Mouse (Mus musculus) thymus, postnatal 4 days (tissue): ENCODE measurements around the gene Rhbdl2.

Experiments
- DNase-seq: peaks from one replicate; pipeline ENCODE4 v3.0.0; 2021

Gene Rhbdl2

DNA sequence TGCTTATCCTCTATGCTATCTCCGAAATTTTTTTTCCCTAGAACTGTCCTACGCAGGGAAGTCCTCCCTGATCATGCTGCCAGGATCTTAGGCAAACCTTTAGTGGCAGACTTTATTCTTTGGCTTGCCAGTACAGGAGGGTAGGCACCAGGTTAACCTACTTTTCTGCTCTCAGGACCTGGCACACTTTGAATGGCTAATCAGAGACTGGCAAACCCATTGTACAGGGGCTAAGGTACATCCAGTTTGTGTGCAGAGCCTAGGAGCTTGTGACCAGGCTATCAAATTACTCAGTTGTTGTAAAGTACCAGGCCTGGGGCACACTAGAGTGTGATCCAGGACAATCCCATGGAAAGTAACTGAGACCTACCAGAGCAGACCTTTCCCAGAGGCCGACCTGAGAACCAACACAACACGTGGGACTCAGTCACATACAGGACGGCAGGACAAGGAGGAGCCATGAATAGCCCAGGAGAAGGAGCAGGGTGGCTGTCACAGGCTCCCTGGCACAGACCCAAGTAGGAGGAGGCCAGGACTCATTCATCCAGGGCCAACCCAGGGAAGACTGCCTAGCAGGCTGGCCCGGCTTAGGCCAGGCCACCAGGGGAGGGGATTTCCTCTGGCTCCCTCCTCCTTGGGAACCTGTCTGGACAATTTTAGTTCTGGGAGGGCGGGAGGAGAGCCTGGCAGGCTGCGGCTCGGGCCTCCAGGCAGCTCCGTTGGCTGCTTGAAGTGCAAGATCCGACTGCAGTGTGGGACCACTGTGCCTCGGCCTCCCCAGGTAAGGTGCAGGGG, at the start of gene Rhbdl2:
Gene Rhbdl2, plus strand, starts transcription at position 684 of the 795 bp plus-strand sequence.
- no peak for DNase-seq

DNA sequence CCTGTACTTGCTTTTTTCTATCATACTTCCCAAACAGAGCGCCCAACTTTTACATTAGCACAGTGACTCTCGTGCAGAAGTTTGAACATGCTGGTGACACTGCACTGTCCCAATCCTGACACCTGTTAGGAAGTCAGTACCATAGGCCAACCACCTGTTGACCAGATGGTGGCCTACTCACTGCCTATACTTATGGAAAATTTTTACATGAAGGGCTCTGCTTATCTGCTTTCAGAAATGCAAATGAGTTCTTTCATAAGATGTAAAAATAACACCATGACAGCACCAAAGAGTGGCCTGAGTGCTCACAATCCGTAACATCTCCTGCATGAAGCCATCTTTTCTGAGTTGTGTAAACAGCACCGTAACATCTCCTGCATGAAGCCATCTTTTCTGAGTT, 49.0 kb upstream of the Rhbdl2 start:
- no peak for DNase-seq

DNA sequence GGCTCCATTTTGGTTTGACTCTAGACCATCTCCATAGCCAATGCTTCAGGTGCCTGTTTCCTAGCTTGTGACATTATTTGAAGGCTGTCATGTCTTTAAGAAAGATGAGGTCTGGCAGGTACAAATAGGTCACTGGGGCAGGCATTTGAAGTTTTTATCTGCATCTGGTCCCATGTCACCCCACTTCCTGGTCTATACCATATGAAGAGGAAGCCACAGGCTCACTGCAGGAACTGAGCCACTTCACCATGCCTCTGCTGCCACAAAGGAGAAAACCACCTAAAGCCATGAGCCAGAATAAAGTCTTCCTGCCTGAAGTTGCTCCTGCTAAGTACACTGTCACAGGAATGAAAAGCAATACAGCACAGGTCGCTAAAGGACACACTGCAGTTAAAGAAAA, 44.8 kb upstream of the Rhbdl2 start:
- no peak for DNase-seq

GRCm38 (mm10) chr4:123745221-123745775, 42.4 kb upstream of the Rhbdl2 start:
- DNase-seq: no peak

- no peak for DNase-seq
Measured at GRCm38 (mm10) chr4:123748726-123749415, 38.8 kb upstream of the Rhbdl2 start.

- DNase-seq: peak; percentile 75
Measured at GRCm38 (mm10) chr4:123749484-123750130, 38.1 kb upstream of the Rhbdl2 start.

DNA sequence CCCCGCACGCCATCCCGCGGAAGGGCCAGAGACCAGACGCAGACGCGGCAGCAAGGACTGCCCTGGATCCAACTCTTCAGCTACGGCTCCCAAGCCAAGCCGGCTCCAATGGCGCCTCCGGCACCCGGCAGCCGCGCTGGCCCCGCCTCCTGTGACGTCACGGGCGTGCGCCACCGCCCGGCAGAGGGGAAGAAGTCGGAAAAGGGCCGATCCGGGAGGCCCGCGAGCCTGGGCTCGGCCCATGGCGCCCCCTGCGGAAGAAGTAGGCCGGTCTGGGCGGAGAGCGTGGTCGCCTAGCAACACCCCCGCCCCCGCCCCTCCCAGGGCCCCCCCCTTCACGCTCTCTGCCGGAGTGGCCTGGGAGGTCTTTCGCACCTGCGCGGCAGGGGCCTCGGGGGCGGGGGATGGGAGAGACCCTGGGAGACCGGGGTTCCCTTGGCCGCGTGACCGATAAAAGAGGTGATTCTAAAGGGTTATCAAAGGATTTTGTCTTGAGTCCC, 37.5 kb upstream of the Rhbdl2 start, which contains the start of gene Akirin1:
Gene Akirin1, minus strand, starts transcription at position 194 of the 500 bp plus-strand sequence.
- peak; percentile 100 for DNase-seq

- DNase-seq: no peak
Measured at GRCm38 (mm10) chr4:123750707-123751312, 36.9 kb upstream of the Rhbdl2 start.

DNA sequence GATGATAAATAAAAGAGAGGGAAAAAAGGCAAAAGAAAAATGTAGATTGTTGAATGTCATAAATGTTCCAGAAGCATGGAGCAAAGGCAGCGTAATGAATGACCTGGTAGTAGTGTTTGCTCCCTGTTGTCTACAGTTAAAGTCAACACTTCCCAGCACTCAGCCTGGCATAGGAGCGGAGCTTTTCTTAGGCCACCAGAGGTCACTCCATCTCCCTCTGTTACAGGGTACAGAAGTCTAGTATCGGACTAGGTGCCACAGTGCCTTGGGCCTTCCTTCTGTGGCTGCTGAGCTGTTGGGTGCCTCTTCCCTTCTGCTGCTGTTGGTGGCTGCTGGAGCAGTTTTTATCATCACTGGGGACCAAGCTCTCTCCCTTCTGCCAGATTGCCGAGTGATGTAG, 29.4 kb upstream of the Rhbdl2 start:
- DNase-seq: peak; percentile 16

GRCm38 (mm10) chr4:123765071-123765470, 22.6 kb upstream of the Rhbdl2 start:
- no peak for DNase-seq

GRCm38 (mm10) chr4:123767807-123768206, 19.9 kb upstream of the Rhbdl2 start:
- no peak for DNase-seq

GRCm38 (mm10) chr4:123768234-123768633, 19.4 kb upstream of the Rhbdl2 start:
- no peak for DNase-seq

DNA sequence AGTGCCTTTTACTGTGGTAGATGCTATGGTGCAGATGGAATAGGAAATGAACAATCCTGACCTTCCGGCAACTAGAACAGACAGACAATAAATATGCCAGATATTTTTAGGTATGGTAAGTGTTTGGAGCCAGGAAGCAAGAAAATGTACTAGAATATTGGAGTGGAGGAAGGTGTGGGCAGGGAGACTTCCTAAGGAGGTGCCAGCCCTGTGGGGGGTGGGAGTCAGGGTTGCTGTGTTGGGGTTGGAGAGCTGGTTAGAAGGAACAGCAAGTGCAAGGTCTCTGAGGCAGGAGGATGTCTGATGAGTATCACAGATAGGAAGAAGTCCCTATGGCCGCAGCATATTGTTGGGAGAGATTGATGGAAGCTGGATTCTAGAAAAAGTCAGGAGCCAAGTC, 5.0 kb downstream of the Rhbdl2 start:
- DNase-seq: no peak

GRCm38 (mm10) chr4:123793136-123793535, 5.5 kb downstream of the Rhbdl2 start:
- DNase-seq: no peak

DNA sequence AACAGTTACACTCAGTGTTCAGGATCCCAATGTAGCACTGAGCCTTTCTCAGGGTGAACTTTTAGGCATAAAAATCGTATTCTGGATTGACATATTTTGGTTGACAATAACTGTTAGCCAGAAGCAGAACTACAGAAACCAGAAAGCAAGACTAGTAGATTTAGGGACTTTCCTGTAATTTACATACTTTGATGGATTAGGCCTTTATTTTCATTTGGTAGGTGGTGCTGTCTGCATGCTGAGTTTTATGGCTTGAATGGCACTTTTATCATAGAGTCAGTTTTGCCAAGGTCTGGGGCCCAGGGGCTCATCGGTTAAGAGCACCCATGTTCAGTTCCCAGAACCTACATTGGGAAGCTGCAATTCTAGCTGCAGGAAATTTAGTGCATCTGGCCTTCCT, 7.4 kb downstream of the Rhbdl2 start:
- DNase-seq: no peak

DNA sequence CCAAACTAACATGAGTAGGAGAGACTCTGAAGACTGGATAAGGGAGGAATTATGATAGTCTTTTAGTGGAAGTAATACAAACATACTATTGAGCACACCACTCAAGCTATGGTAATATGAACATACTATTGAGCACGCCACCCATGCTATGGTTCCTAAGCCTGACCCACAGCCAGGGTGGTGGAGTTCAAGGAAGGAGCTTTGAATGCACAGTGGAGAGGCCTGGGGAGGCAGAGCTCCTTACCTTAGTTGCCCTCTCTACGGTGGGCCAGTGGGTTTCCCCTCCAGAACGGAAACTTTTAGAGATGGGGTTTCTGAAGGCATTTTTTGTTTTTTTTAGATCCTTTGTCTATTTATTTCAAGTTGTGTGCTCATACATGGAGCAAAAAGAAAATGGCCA, 9.7 kb downstream of the Rhbdl2 start:
- no peak for DNase-seq

DNA sequence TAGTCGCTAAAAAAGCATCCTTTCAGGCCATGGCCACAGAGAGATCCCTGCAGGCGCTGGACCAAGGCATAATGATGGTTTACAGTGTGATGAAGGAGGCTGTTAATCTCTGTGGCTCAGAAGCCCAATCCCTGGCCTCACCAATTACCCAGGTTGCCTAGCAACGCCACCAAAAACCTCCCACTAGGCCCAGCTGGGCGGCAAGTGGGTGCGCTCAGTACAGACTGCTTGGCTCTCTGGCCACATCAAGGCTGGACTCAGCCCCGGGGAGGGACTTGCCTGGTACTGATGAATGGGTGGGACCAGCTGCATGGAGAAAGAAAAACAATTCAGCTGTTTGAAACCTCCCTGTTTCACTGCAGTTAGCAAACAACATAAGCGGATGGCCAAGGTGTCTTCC, 10.2 kb downstream of the Rhbdl2 start:
- no peak for DNase-seq

GRCm38 (mm10) chr4:123803642-123804041, 16.0 kb downstream of the Rhbdl2 start:
- no peak for DNase-seq

GRCm38 (mm10) chr4:123808304-123808703, 20.6 kb downstream of the Rhbdl2 start:
- DNase-seq: no peak

- DNase-seq: no peak
Measured at GRCm38 (mm10) chr4:123810475-123811295, 23.0 kb downstream of the Rhbdl2 start.

GRCm38 (mm10) chr4:123812525-123812924, 24.9 kb downstream of the Rhbdl2 start:
- no peak for DNase-seq

- no peak for DNase-seq
Measured at GRCm38 (mm10) chr4:123814030-123814501, 26.4 kb downstream of the Rhbdl2 start.
